Mouse (Mus musculus): Measurements from ENCODE around the gene Dlx4.

Gene Dlx4

DNA sequence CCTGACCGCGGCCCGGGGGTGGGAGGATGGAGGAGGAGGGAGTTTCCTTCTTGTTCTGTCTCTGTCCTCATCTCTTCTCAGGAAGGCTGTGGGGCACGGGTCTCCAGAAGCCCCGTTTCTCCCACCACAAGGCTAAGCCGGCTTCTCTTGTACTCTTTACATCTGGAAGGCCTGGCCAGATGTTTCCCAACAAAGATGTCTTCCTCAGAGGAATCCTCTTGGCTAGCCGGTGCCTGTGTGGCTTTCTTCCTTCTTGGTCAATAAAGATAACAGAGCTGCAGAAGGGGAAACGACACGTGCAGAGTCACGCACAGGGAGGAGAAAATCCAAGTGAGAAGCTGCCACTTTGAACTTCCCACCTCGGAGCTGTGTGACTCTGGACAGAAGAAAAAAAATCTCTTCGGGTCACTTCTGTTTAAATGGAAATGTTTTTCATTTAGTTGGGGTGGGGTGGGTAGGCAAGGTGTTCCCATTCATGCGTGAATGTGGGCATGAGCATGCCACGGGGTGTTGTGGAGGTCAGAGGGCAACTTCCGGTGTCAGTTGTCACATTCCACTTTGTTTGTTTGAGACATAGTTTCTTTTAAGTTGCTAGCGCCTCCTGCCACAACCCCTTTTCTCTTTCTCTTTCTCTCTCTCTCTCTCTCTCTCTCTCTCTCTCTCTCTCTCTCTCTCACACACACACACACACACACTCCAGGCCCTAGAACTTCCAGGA lies 44.8 kb downstream of the Dlx4 start:
- peak in 1 of 2 experiments; percentile 29 for DNase-seq

DNA sequence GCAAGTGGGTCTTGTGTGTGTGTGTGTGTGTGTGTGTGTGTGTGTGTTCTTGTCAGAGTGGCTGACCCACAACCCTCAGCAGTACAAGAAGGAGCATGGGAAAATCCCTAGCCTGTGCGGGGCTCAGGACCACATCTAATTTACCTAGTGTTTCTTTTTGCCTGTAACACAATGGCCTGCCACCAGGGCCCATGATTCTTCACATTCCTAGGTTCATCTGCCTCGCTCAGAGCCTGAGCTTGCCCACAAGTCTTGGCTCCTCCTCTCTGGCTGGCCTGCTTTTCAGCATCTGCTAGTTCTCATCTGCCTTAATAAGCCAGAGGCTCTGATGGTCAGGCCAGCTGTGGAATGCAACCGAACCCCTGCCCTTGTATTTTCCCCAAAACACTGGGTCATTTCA lies 45.7 kb downstream of the Dlx4 start:
- DNase-seq, result no peak

DNA sequence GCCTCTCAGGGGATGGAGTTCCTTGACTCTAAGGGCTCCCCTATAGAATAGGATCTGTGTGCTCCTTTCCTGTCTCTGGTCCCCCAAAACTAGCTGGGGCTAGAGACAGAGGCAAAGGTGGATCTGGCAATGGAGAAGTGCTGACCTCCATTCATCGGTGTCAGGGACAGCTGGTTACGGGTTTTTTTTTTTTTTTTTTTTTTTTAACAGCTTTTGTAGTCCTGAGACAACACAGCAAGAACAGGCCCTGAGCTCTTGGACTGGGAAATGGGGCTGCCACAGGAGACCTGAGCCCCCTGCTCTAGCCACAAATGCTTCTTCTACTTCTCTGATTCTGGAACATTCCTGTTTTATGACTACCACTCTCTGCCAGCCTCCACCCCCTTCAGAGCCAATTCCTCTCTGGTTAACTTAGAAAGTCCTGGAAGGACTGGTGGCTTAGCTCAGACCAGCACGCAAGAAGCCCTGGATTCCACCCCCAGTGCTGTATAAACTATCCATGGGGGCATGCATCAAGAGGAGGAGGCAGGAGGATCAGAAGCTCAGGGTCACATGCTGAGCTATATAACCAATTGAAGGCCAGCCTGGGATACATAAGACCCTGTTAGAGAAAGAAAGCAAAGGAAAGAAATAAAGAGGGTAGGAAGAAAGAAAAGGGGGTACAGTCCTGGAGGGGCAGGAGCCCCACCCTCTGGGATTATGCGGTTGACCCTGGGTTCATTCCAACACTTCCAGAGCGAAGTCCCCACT lies 47.5 kb downstream of the Dlx4 start:
- DNase-seq, result no peak

DNA sequence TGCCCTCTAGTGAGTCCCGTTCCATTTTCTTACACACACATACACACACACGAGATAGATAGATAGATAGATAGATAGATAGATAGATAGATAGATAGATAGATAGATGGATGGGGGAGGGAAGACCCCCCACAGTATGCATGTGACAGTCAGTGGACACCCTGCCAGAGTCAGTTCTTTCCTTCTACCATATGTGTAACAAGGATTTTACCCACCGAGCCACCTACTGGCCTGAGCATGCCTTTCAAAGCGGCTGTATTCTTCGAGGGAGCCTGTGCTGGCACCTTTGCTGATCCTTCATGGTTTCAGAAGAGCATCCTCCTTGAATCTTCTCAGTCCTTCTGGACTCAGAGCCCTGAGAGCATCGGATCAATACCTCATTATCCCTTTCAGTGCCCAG lies 48.2 kb downstream of the Dlx4 start:
- no peak for DNase-seq

DNA sequence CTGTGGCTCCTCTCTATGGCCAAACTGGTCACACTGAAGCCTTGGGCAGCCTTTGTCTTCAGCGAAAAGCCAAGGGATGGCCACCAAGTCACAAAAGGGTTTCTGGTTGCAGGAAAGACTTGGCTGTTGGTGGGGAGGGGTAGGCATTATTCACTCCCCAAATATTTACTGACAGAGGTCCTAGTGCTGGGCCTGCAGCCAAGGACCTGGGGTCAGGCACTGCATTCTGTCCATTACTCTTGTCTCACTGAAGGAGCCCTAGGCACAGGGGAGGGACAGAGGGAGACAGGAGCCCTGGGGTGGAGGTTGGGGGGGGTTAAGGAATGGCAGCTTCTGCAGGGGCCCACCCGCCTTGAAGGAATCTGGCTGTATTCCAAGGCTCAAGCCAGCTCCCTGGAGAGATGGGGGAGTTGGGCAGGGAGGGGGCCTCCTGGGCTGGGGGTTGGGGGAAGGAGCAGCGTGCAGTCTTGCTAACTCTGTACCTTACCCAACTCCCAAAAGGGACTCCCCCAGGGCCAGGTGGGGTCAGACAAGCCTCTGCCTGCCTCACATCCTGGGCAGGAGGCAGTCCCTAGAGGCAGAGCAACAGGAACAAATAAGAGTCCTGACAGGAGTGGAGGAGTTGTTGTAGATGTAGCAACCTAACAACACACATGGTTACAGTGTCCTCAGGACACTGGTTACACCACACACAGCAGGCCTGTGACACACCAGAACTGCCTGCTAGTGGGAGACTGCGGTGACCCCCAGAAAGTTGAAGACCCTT lies 49.3 kb downstream of the Dlx4 start:
- DNase-seq, result peak in 1 of 2 experiments; percentile 49

DNA sequence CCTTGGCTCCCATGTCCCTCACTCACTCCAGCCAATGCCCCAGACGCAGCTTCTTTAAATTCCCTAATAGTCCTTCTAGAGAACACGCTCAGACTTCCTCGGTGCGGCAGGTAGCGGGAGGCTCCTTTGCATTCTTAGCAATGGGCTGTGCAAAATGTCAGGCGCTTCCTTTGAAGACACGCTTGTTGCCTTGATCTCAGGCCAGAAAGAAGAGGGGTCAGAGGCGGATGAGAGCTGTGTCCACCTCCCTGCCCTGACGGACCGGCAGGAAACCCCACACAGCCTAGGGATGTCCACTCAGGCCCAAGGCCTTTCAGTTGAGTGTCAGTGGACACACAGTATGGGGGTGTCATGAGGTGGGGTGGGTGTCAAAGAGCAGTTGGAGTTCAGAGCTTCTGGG lies 50.5 kb downstream of the Dlx4 start:
- DNase-seq, result peak in 1 of 2 experiments; percentile 38

DNA sequence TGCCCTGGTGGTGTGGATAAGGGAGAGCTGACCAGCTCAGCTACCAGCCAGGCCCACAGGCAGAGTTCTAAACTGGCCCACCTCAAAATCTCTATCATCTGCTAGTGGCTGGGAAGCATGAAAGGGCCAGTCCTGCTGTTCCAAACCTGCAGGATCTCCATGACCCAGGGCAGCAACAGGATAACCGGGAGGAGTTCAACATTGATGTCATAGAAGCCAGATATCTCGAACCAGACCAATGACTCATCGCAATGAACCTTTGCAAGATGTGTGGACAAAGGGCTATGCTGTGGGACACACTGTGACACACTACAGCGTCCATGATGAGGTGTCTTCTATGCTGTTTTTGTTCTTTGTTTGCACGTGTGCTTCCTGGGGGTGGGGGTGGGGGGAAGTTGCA lies 53.0 kb downstream of the Dlx4 start:
- no peak for DNase-seq

Measured in kidney, postnatal 36 days (tissue).